Mouse (Mus musculus): ENCODE results near the gene Mcu. TPM values are rescaled to one million over a fixed set of nuclear protein-coding genes. Genes with fewer than 3 reads are reported as not detected.

Mcu gene
- polyA plus RNA-seq, 1 experiment = 5.3 TPM

DNA sequence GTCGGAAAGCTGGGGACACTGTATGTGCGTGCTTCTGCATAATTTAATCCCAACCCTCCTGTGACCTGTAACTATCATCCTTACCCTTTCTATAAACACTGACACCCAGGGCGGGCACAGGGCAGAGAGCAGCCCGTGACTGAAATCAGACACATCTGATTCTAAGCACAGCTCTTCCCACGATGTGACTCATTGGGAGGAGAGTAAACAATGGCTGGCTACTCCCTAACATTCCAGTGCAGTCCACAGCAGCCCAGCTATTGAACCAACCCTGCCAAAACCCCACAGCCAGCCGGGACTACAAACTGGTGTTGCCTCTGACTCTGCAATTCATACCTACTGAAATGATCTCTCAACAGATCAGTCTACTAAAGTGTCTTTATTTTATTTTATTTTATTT lies 78.9 kb downstream of the Mcu start:
- no peak for TF ChIP-seq POLR2A (IDR thresholded peaks at IDR 0.05; ENCODE audit: low read depth, low read length)
- TF ChIP-seq CTCF (IDR thresholded peaks at IDR 0.05; ENCODE audit: extremely low read depth, insufficient read depth, insufficient read length, insufficient replicate concordance) = no peak
- Histone ChIP-seq H3K4me3 (ENCODE audit: extremely low read depth, insufficient read depth, insufficient read length) (no peak overlapping the region), H3K27ac (ENCODE audit: insufficient read depth, low read length) (no peak overlapping the region), H3K27me3 (ENCODE audit: control insufficient read depth, insufficient read depth, low read length) (no peaks in the 10 kb centered on the region), H3K36me3 (ENCODE audit: control insufficient read depth, insufficient read depth, low read length) (no peaks in the 10 kb centered on the region), H3K4me1 (ENCODE audit: control insufficient read depth, insufficient read depth, insufficient read length) (peaks cover 7% of the 10 kb centered on the region)
- DNase-seq (ENCODE audit: low read depth in 1 of 2, low spot score in 2 of 2) = no peak
- WGBS = 89% methylated on average over 6 of the region's 6 CpGs

DNA sequence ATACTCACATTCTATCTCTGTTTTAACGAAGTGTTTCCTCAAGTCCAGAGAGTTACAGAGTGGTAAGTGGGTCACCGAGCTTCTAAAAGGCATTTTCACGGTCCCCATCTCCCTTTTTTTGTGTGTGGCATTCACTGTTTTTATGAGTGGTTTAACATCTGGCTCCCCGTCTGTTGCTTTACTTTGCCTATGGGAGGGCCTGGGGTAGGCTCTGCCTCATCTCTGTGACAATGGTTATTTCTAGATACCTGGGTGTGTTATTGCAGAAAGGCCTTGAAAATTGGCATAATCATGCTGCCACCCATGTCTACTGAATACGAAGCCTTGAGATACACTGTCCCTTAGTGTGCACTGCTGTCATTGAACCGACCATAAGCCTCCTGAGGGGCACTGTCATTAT lies 84.2 kb downstream of the Mcu start:
- no peak overlapping the region for H3K4me3 ChIP-seq (ENCODE audit: extremely low read depth, insufficient read depth, insufficient read length)
- DNase-seq (ENCODE audit: low read depth in 1 of 2, low spot score in 2 of 2) = no peak
- no peaks in the 10 kb centered on the region for H3K27me3 ChIP-seq (ENCODE audit: control insufficient read depth, insufficient read depth, low read length)
- no peak for TF ChIP-seq CTCF (IDR thresholded peaks at IDR 0.05; ENCODE audit: extremely low read depth, insufficient read depth, insufficient read length, insufficient replicate concordance)
- TF ChIP-seq POLR2A (IDR thresholded peaks at IDR 0.05; ENCODE audit: low read depth, low read length) = no peak
- H3K36me3 ChIP-seq (ENCODE audit: control insufficient read depth, insufficient read depth, low read length) = no peaks in the 10 kb centered on the region
- no peaks in the 10 kb centered on the region for H3K4me1 ChIP-seq (ENCODE audit: control insufficient read depth, insufficient read depth, insufficient read length)
- WGBS = 91% methylated on average over 6 of the region's 6 CpGs
- H3K27ac ChIP-seq (ENCODE audit: insufficient read depth, low read length) = no peak overlapping the region

- no peak overlapping the region for H3K27ac ChIP-seq (ENCODE audit: insufficient read depth, low read length)
- 94% methylated on average over 5 of the region's 5 CpGs for WGBS
- H3K4me3 ChIP-seq (ENCODE audit: extremely low read depth, insufficient read depth, insufficient read length) = no peak overlapping the region
- no peak for DNase-seq (ENCODE audit: low read depth in 1 of 2, low spot score in 2 of 2)
- TF ChIP-seq POLR2A (IDR thresholded peaks at IDR 0.05; ENCODE audit: low read depth, low read length) (no peak), CTCF (IDR thresholded peaks at IDR 0.05; ENCODE audit: extremely low read depth, insufficient read depth, insufficient read length, insufficient replicate concordance) (no peak)
- no peaks in the 10 kb centered on the region for H3K36me3 ChIP-seq (ENCODE audit: control insufficient read depth, insufficient read depth, low read length)
- H3K4me1 ChIP-seq (ENCODE audit: control insufficient read depth, insufficient read depth, insufficient read length) = no peaks in the 10 kb centered on the region
- H3K27me3 ChIP-seq (ENCODE audit: control insufficient read depth, insufficient read depth, low read length) = no peaks in the 10 kb centered on the region
Measured at GRCm38 (mm10) chr10:59527819-59528218, 88.7 kb downstream of the Mcu start.

- Histone ChIP-seq H3K36me3 (ENCODE audit: control insufficient read depth, insufficient read depth, low read length) (no peaks in the 10 kb centered on the region), H3K27ac (ENCODE audit: insufficient read depth, low read length) (no peak overlapping the region), H3K4me3 (ENCODE audit: extremely low read depth, insufficient read depth, insufficient read length) (no peak overlapping the region), H3K27me3 (ENCODE audit: control insufficient read depth, insufficient read depth, low read length) (no peaks in the 10 kb centered on the region), H3K4me1 (ENCODE audit: control insufficient read depth, insufficient read depth, insufficient read length) (no peaks in the 10 kb centered on the region)
- 92% methylated on average over 11 of the region's 11 CpGs for WGBS
- DNase-seq (ENCODE audit: low read depth in 1 of 2, low spot score in 2 of 2) = no peak
- TF ChIP-seq CTCF (IDR thresholded peaks at IDR 0.05; ENCODE audit: extremely low read depth, insufficient read depth, insufficient read length, insufficient replicate concordance) (no peak), POLR2A (IDR thresholded peaks at IDR 0.05; ENCODE audit: low read depth, low read length) (no peak)
Measured at GRCm38 (mm10) chr10:59527311-59527710, 89.2 kb downstream of the Mcu start.

DNA sequence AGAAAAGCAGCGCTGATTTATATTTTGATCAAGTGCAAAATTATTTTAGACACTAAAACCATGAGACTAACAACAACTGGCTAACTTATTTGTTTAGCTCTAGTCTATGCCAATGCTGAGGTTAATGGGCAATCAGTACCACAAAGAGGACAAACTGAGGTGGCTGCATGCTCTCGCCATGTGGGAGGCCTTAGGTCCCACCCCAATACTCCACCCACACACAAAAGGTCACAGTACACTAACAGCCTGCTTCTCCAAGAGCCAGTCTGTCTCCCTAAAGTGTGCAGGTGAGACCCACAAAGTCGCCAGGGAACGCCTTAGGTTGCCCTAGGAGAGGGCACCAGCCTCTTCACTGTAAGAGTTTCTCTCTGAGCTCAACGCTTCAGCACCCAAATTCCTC lies 91.8 kb downstream of the Mcu start:
- no peaks in the 10 kb centered on the region for H3K27me3 ChIP-seq (ENCODE audit: control insufficient read depth, insufficient read depth, low read length)
- 91% methylated on average over 5 of the region's 5 CpGs for WGBS
- H3K4me1 ChIP-seq (ENCODE audit: control insufficient read depth, insufficient read depth, insufficient read length) = no peaks in the 10 kb centered on the region
- H3K27ac ChIP-seq (ENCODE audit: insufficient read depth, low read length) = no peak overlapping the region
- H3K4me3 ChIP-seq (ENCODE audit: extremely low read depth, insufficient read depth, insufficient read length) = no peak overlapping the region
- H3K36me3 ChIP-seq (ENCODE audit: control insufficient read depth, insufficient read depth, low read length) = no peaks in the 10 kb centered on the region
- no peak for TF ChIP-seq POLR2A (IDR thresholded peaks at IDR 0.05; ENCODE audit: low read depth, low read length)
- no peak for TF ChIP-seq CTCF (IDR thresholded peaks at IDR 0.05; ENCODE audit: extremely low read depth, insufficient read depth, insufficient read length, insufficient replicate concordance)
- no peak for DNase-seq (ENCODE audit: low read depth in 1 of 2, low spot score in 2 of 2)

- TF ChIP-seq POLR2A (IDR thresholded peaks at IDR 0.05; ENCODE audit: low read depth, low read length) (no peak), CTCF (IDR thresholded peaks at IDR 0.05; ENCODE audit: extremely low read depth, insufficient read depth, insufficient read length, insufficient replicate concordance) (no peak)
- Histone ChIP-seq H3K27ac (ENCODE audit: insufficient read depth, low read length) (no peak overlapping the region), H3K27me3 (ENCODE audit: control insufficient read depth, insufficient read depth, low read length) (no peaks in the 10 kb centered on the region), H3K4me3 (ENCODE audit: extremely low read depth, insufficient read depth, insufficient read length) (no peak overlapping the region), H3K4me1 (ENCODE audit: control insufficient read depth, insufficient read depth, insufficient read length) (no peaks in the 10 kb centered on the region), H3K36me3 (ENCODE audit: control insufficient read depth, insufficient read depth, low read length) (no peaks in the 10 kb centered on the region)
- 90% methylated on average over 8 of the region's 8 CpGs for WGBS
- no peak for DNase-seq (ENCODE audit: low read depth in 1 of 2, low spot score in 2 of 2)
Measured at GRCm38 (mm10) chr10:59523826-59524331, 92.6 kb downstream of the Mcu start.

GRCm38 (mm10) chr10:59520701-59521100 lies 95.8 kb downstream of the Mcu start:
- H3K4me3 ChIP-seq (ENCODE audit: extremely low read depth, insufficient read depth, insufficient read length) = no peak overlapping the region
- WGBS = 97% methylated on average over 2 of the region's 2 CpGs
- H3K27me3 ChIP-seq (ENCODE audit: control insufficient read depth, insufficient read depth, low read length) = no peaks in the 10 kb centered on the region
- no peaks in the 10 kb centered on the region for H3K4me1 ChIP-seq (ENCODE audit: control insufficient read depth, insufficient read depth, insufficient read length)
- no peaks in the 10 kb centered on the region for H3K36me3 ChIP-seq (ENCODE audit: control insufficient read depth, insufficient read depth, low read length)
- no peak overlapping the region for H3K27ac ChIP-seq (ENCODE audit: insufficient read depth, low read length)
- TF ChIP-seq CTCF (IDR thresholded peaks at IDR 0.05; ENCODE audit: extremely low read depth, insufficient read depth, insufficient read length, insufficient replicate concordance) = no peak
- TF ChIP-seq POLR2A (IDR thresholded peaks at IDR 0.05; ENCODE audit: low read depth, low read length) = no peak
- no peak for DNase-seq (ENCODE audit: low read depth in 1 of 2, low spot score in 2 of 2)

Measured in spleen, adult 2 months (tissue).